Mouse (Mus musculus) heart, embryonic 16.5 days (tissue): ENCODE measurements at regions not wholly inside any gene's neighbourhood (a gene's known extent, or its start where the extent isn't known, plus 50 kb on each side); places are given as distances from the start of the nearest gene placed in this dataset.
A peak's percentile ranks its signal among the peaks of the same experiment; 100 is the strongest.
"Not testable (repeated sequence)": the region's sequence is repeated elsewhere in the genome, so short reads cannot be mapped to it uniquely, and the experiment has no call there.

Source experiments
- ATAC-seq: fragments of 200-750 bp; cut with Nextera tagmentation; replicated peaks from 2 replicates; pipeline ENCODE4 v1.8.0; 2017; ENCODE audit warnings: moderate number of reproducible peaks; ENCODE audit not compliant: insufficient read depth, low FRiP score; ENCODE audit errors: extremely low read depth
- H3K27ac ChIP-seq: fragments of 300-500 bp; sonication (generic); 2 replicates; pipeline ENCODE4 v1.5.1; 2014; ENCODE audit warnings: mild to moderate bottlenecking, low read length, control low read depth, moderate library complexity
- H3K27me3 ChIP-seq: fragments of 300-500 bp; sonication (generic); 2 replicates; pipeline ENCODE4 v1.6.1; 2014; ENCODE audit warnings: low read length, mixed read lengths; ENCODE audit not compliant: control insufficient read depth, insufficient read depth
- H3K36me3 ChIP-seq: fragments of 300-500 bp; sonication (generic); 2 replicates; pipeline ENCODE4 v1.6.1; 2014; ENCODE audit not compliant: control insufficient read depth, insufficient read depth
- H3K4me1 ChIP-seq: fragments of 300-500 bp; sonication (generic); 2 replicates; pipeline ENCODE4 v1.6.1; 2014; ENCODE audit warnings: low read length, mixed read lengths; ENCODE audit not compliant: control insufficient read depth, insufficient read depth
- H3K4me2 ChIP-seq: fragments of 300-500 bp; sonication (generic); 2 replicates; pipeline ENCODE4 v1.6.1; 2014; ENCODE audit warnings: low read depth, mild to moderate bottlenecking, control low read depth, low read length
- H3K4me3 ChIP-seq: fragments of 300-500 bp; sonication (generic); 2 replicates; pipeline ENCODE4 v1.5.1; 2014; ENCODE audit warnings: mild to moderate bottlenecking, control low read depth, low read length
- H3K9ac ChIP-seq: fragments of 300-500 bp; sonication (generic); 2 replicates; pipeline ENCODE4 v1.6.1; 2014; ENCODE audit warnings: low read length, control low read depth
- H3K9me3 ChIP-seq: fragments of 300-500 bp; sonication (generic); replicated peaks from 2 replicates; pipeline ENCODE4 v1.6.1; 2016; ENCODE audit warnings: low read length; ENCODE audit not compliant: control insufficient read depth
- WGBS: fragments of 180-500 bp; shearing (Covaris S2); extraction: QIAGEN DNeasy Blood & Tissue Kit; methylation state at CpG from one replicate; pipeline ENCODE4 v1.1.7; 2014; 5-methylcytosine and 5-hydroxymethylcytosine counted together

GRCm38 (mm10) chr2:166516261-166516660, 197.4 kb downstream of the Prex1 start:
- no peak overlapping the region for H3K4me3 ChIP-seq
- ATAC-seq = no peak
- H3K4me1 ChIP-seq = peaks cover 14% of the 10 kb centered on the region
- no peak overlapping the region for H3K4me2 ChIP-seq
- H3K9me3 ChIP-seq = no peaks in the 10 kb centered on the region
- 79% methylated on average over 1 of the region's 1 CpGs for WGBS
- H3K9ac ChIP-seq = no peak overlapping the region
- H3K36me3 ChIP-seq = no peaks in the 10 kb centered on the region
- no peaks in the 10 kb centered on the region for H3K27me3 ChIP-seq
- H3K27ac ChIP-seq = no peak overlapping the region

- 28% methylated on average over 8 of the region's 8 CpGs for whole genome bisulfite sequencing
- ATAC-seq = peak; percentile 47
- Histone ChIP-seq H3K36me3 (no peaks in the 10 kb centered on the region), H3K27me3 (no peaks in the 10 kb centered on the region), H3K4me1 (peaks cover 27% of the 10 kb centered on the region), H3K4me2 (no peak overlapping the region), H3K9ac (peak overlapping the region; percentile 11; the same call in 1 of the 2 replicates), H3K4me3 (no peak overlapping the region), H3K27ac (peak overlapping the region; percentile 64), H3K9me3 (no peaks in the 10 kb centered on the region)
Measured at GRCm38 (mm10) chr2:166514664-166515063, 199.0 kb downstream of the Prex1 start.

GRCm38 (mm10) chr2:166512488-166512887, 201.1 kb downstream of the Prex1 start:
- no peaks in the 10 kb centered on the region for H3K27me3 ChIP-seq
- H3K4me1 ChIP-seq = peaks cover 27% of the 10 kb centered on the region
- no peak for ATAC-seq
- no peak overlapping the region for H3K4me2 ChIP-seq
- no peak overlapping the region for H3K27ac ChIP-seq
- no peak overlapping the region for H3K9ac ChIP-seq
- no peaks in the 10 kb centered on the region for H3K36me3 ChIP-seq
- 89% methylated on average over 8 of the region's 8 CpGs for WGBS
- no peak overlapping the region for H3K4me3 ChIP-seq
- peaks cover 4% of the 10 kb centered on the region for H3K9me3 ChIP-seq

GRCm38 (mm10) chr2:166511477-166511876, 202.2 kb downstream of the Prex1 start:
- not testable (repeated sequence) for H3K9ac ChIP-seq, H3K4me3 ChIP-seq, H3K9me3 ChIP-seq, H3K36me3 ChIP-seq, H3K27me3 ChIP-seq, H3K4me2 ChIP-seq, ATAC-seq
- WGBS = 78% methylated on average over 3 of the region's 3 CpGs
- Histone ChIP-seq H3K4me1 (peaks cover 26% of the 10 kb centered on the region), H3K27ac (peak overlapping the region; percentile 75)

- Histone ChIP-seq H3K4me1 (peaks cover 26% of the 10 kb centered on the region), H3K27ac (peak overlapping the region; percentile 75), H3K4me3 (no peak overlapping the region), H3K27me3 (no peaks in the 10 kb centered on the region), H3K9ac (peak overlapping the region; percentile 51; the same call in 1 of the 2 replicates), H3K36me3 (no peaks in the 10 kb centered on the region), H3K9me3 (peaks cover 4% of the 10 kb centered on the region), H3K4me2 (no peak overlapping the region)
- peak; percentile 75 for ATAC-seq
- 35% methylated on average over 4 of the region's 4 CpGs for WGBS
Measured at GRCm38 (mm10) chr2:166510776-166511175, 202.9 kb downstream of the Prex1 start.

- no peak overlapping the region for H3K4me2 ChIP-seq
- no peak for ATAC-seq
- 79% methylated on average over 10 of the region's 10 CpGs for WGBS
- H3K9me3 ChIP-seq = peaks cover 4% of the 10 kb centered on the region
- peaks cover 24% of the 10 kb centered on the region for H3K4me1 ChIP-seq
- no peaks in the 10 kb centered on the region for H3K27me3 ChIP-seq
- H3K4me3 ChIP-seq = no peak overlapping the region
- H3K27ac ChIP-seq = no peak overlapping the region
- H3K36me3 ChIP-seq = no peaks in the 10 kb centered on the region
- no peak overlapping the region for H3K9ac ChIP-seq
Measured at GRCm38 (mm10) chr2:166509591-166509990, 204.0 kb downstream of the Prex1 start.

- Histone ChIP-seq H3K4me2 (no peak overlapping the region), H3K4me3 (no peak overlapping the region), H3K27me3 (no peaks in the 10 kb centered on the region), H3K9me3 (peaks cover 4% of the 10 kb centered on the region), H3K4me1 (peaks cover 21% of the 10 kb centered on the region), H3K36me3 (no peaks in the 10 kb centered on the region), H3K27ac (no peak overlapping the region), H3K9ac (no peak overlapping the region)
- ATAC-seq = no peak
- 80% methylated on average over 7 of the region's 8 CpGs for WGBS
Measured at GRCm38 (mm10) chr2:166508656-166509420, 204.8 kb downstream of the Prex1 start.

- H3K27me3 ChIP-seq = no peaks in the 10 kb centered on the region
- no peak overlapping the region for H3K4me2 ChIP-seq
- H3K27ac ChIP-seq = no peak overlapping the region
- no peak for ATAC-seq
- no peak overlapping the region for H3K9ac ChIP-seq
- no peak overlapping the region for H3K4me3 ChIP-seq
- H3K9me3 ChIP-seq = peaks cover 4% of the 10 kb centered on the region
- H3K4me1 ChIP-seq = peaks cover 8% of the 10 kb centered on the region
- WGBS = 47% methylated on average over 9 of the region's 9 CpGs
- H3K36me3 ChIP-seq = no peaks in the 10 kb centered on the region
Measured at GRCm38 (mm10) chr2:166505309-166505708, 208.3 kb downstream of the Prex1 start.

GRCm38 (mm10) chr2:166503666-166504065, 210.0 kb downstream of the Prex1 start:
- Histone ChIP-seq H3K4me1 (peaks cover 4% of the 10 kb centered on the region; the same call in 1 of the 2 replicates), H3K36me3 (no peaks in the 10 kb centered on the region), H3K4me3 (no peak overlapping the region), H3K9ac (no peak overlapping the region), H3K4me2 (no peak overlapping the region), H3K27ac (no peak overlapping the region), H3K9me3 (0 out of 2 replicates have a peak, but pooled peaks cover 4% of the 10 kb centered on the region), H3K27me3 (no peaks in the 10 kb centered on the region)
- WGBS = 84% methylated on average over 6 of the region's 6 CpGs
- no peak for ATAC-seq
